Mouse (Mus musculus) CH12.LX (cell line): ENCODE results near the gene Mgarp.

ENCODE experiments used
- CHD1 ChIP-seq: IDR thresholded peaks from 2 replicates; pipeline ENCODE4 v1.6.1; 2012; ENCODE audit warnings: low read depth, low read length, improper control_type of control experiment, inconsistent platforms
- CTCF ChIP-seq, 2 experiments: IDR thresholded peaks in 1 of 2; conservative IDR thresholded peaks in 1 of 2; 2 replicates each; pipeline ENCODE4 v1.5.1; 2011 to 2012; ENCODE audit warnings: low read depth in 2 of 2, low read length in 2 of 2, improper control_type of control experiment in 1 of 2, inconsistent platforms in 1 of 2, mild to moderate bottlenecking in 1 of 2, moderate library complexity in 1 of 2
- ELF1 ChIP-seq: IDR thresholded peaks from 2 replicates; pipeline ENCODE4 v1.6.1; 2014; ENCODE audit warnings: low read depth, mild to moderate bottlenecking, inconsistent platforms, low read length, improper control_type of control experiment
- EP300 ChIP-seq: IDR thresholded peaks from 2 replicates; pipeline ENCODE4 v1.6.1; 2011; ENCODE audit warnings: low read length, improper control_type of control experiment
- MXI1 ChIP-seq: IDR thresholded peaks from 2 replicates; pipeline ENCODE4 v1.6.1; 2011; ENCODE audit warnings: mild to moderate bottlenecking, low read depth, low read length, improper control_type of control experiment
- POLR2A ChIP-seq: IDR thresholded peaks from 2 replicates; pipeline ENCODE4 v1.6.1; 2011; ENCODE audit warnings: low read depth, mild to moderate bottlenecking, improper control_type of control experiment, low read length
- SIN3A ChIP-seq: IDR thresholded peaks from 2 replicates; pipeline ENCODE4 v1.6.1; 2012; ENCODE audit warnings: low read length, improper control_type of control experiment, inconsistent platforms
- TCF12 ChIP-seq: IDR thresholded peaks from 2 replicates; pipeline ENCODE4 v1.6.1; 2014; ENCODE audit warnings: low read depth, mild to moderate bottlenecking, inconsistent platforms, low read length, improper control_type of control experiment
- USF1 ChIP-seq: IDR thresholded peaks from 2 replicates; pipeline ENCODE4 v1.6.1; 2014; ENCODE audit warnings: low read depth, mild to moderate bottlenecking, inconsistent platforms, low read length, improper control_type of control experiment

GRCm38 (mm10) chr3:51380660-51381014, 15.9 kb downstream of the Mgarp start:
- TF ChIP-seq CTCF (conservative IDR thresholded peaks at IDR 0.05 in 1 of 2, IDR thresholded peaks at IDR 0.05 in 1 of 2; ENCODE audit: low read depth in 2 of 2, low read length in 2 of 2) = no peak
- no peak for TF ChIP-seq ELF1
- no peak for TF ChIP-seq POLR2A
- TF ChIP-seq USF1 = no peak
- TF ChIP-seq MXI1 = no peak
- TF ChIP-seq SIN3A = no peak
- TF ChIP-seq TCF12 = no peak
- no peak for TF ChIP-seq EP300
- no peak for TF ChIP-seq CHD1
